Mouse (Mus musculus) lung, postnatal 0 days (tissue): ENCODE measurements around the gene Hspa1a.
"Not testable (repeated sequence)": the region's sequence is repeated elsewhere in the genome, so short reads cannot be mapped to it uniquely, and the experiment has no call there.

Experiments
- CTCF ChIP-seq: IDR thresholded peaks from 2 replicates; pipeline ENCODE4 v1.5.1; 2016; ENCODE audit warnings: antibody characterized with exemption, mild to moderate bottlenecking
- EP300 ChIP-seq: IDR thresholded peaks from 2 replicates; pipeline ENCODE4 v1.6.1; 2016; ENCODE audit warnings: antibody characterized with exemption, mild to moderate bottlenecking, control low read depth

DNA sequence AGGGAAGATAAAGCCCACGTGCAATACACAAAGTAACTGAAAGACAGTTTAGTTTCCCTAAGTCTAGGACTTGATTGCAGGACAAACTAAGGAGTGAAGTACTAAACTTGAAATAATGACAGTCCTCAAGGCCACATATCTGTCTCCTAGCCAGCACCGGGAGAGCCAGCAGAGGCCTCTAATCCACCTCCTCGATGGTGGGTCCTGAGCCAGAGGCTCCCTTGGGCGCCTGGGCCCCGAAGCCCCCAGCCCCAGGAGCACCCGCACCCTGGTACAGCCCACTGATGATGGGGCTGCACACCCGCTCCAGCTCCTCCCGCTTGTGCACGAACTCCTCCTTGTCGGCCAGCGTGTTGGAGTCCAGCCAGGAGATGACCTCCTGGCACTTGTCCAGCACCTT, 2.1 kb downstream of the Hspa1a start, which contains the start of gene Gm20481:
- not testable (repeated sequence) for TF ChIP-seq EP300, CTCF
